Mouse (Mus musculus) small intestine, adult 2 months (tissue): ENCODE results near the gene Nfix. TPM values are rescaled to one million over a fixed set of nuclear protein-coding genes. Genes with fewer than 3 reads are reported as not detected.
A peak's percentile ranks its signal among the peaks of the same experiment; 100 is the strongest.

Source experiments
- H3K27ac ChIP-seq: fragments of 200-500 bp; 2 replicates; pipeline ENCODE4 v1.5.1; 2012; ENCODE audit warnings: low read depth, low read length, control low read depth, inconsistent platforms; ENCODE audit not compliant: insufficient read depth
- H3K27me3 ChIP-seq: fragments of 200-500 bp; 2 replicates; pipeline ENCODE4 v1.6.1; 2012; ENCODE audit warnings: mild to moderate bottlenecking, moderate library complexity, low read length, inconsistent platforms; ENCODE audit not compliant: control insufficient read depth, insufficient read depth
- H3K36me3 ChIP-seq: fragments of 200-500 bp; 2 replicates; pipeline ENCODE4 v1.6.1; 2012; ENCODE audit warnings: mild to moderate bottlenecking, low read length, control low read depth, inconsistent platforms; ENCODE audit not compliant: control insufficient read depth, insufficient read depth
- H3K4me1 ChIP-seq: fragments of 200-500 bp; 2 replicates; pipeline ENCODE4 v1.6.1; 2012; ENCODE audit warnings: low read length, inconsistent platforms, mixed read lengths; ENCODE audit not compliant: control insufficient read depth, insufficient read depth, insufficient read length
- H3K4me3 ChIP-seq: fragments of 200-500 bp; 2 replicates; pipeline ENCODE4 v1.5.1; 2012; ENCODE audit warnings: low read depth, mild to moderate bottlenecking, control low read depth, inconsistent platforms, low read length, moderate library complexity
- CTCF ChIP-seq: fragments of 200-500 bp; IDR thresholded peaks from 2 replicates; pipeline ENCODE4 v1.5.1; 2012; ENCODE audit warnings: low read depth, mild to moderate bottlenecking, control low read depth, inconsistent platforms, low read length, moderate library complexity, mixed read lengths; ENCODE audit not compliant: insufficient replicate concordance, insufficient read length; ENCODE audit errors: extremely low read depth
- POLR2A ChIP-seq: fragments of 200-500 bp; IDR thresholded peaks from 2 replicates; pipeline ENCODE4 v1.6.1; 2012; ENCODE audit warnings: low read depth, mild to moderate bottlenecking, control low read depth, inconsistent platforms, low read length, moderate library complexity
- WGBS: fragments of 180-500 bp; shearing (Covaris S2); methylation state at CpG from one replicate; pipeline ENCODE4 v1.1.7; 2018; 5-methylcytosine and 5-hydroxymethylcytosine counted together
- polyA plus RNA-seq: library from polyadenylated mRNA; depleted of rRNA; stranded (reverse); fragments of >200 nt; gene quantifications from 2 replicates; pipeline ENCODE4 v1.2.3, GENCODE M21; 2012

Gene Nfix
- polyA plus RNA-seq, 1 experiment: 26.1 TPM

- Histone ChIP-seq H3K36me3 (no peaks in the 10 kb centered on the region), H3K27ac (no peak overlapping the region), H3K4me3 (peak overlapping the region; percentile 44), H3K4me1 (peaks cover 29% of the 10 kb centered on the region), H3K27me3 (peaks cover 29% of the 10 kb centered on the region)
- 11% methylated on average over 61 of the region's 61 CpGs for WGBS
- TF ChIP-seq CTCF: no peak
- peak; percentile 16; the same call in 1 of the 2 replicates for TF ChIP-seq POLR2A
Observed at GRCm38 (mm10) chr8:84704867-84705831, 95.0 kb downstream of the Nfix start.

- H3K4me3 ChIP-seq: peak overlapping the region; percentile 49
- peaks cover 29% of the 10 kb centered on the region for H3K4me1 ChIP-seq
- no peaks in the 10 kb centered on the region for H3K36me3 ChIP-seq
- H3K27ac ChIP-seq: no peak overlapping the region
- H3K27me3 ChIP-seq: peaks cover 29% of the 10 kb centered on the region
- 6% methylated on average over 16 of the region's 16 CpGs for WGBS
- TF ChIP-seq CTCF (peak; percentile 81), POLR2A (no peak)
Observed at GRCm38 (mm10) chr8:84704356-84704755, 95.8 kb downstream of the Nfix start.

GRCm38 (mm10) chr8:84703466-84704249 lies 96.5 kb downstream of the Nfix start:
- Histone ChIP-seq H3K4me3 (peak overlapping the region; percentile 49), H3K4me1 (peaks cover 31% of the 10 kb centered on the region), H3K27me3 (peaks cover 29% of the 10 kb centered on the region)

GRCm38 (mm10) chr8:84702963-84703465 lies 97.1 kb downstream of the Nfix start:
- peak overlapping the region; percentile 39 for H3K4me3 ChIP-seq
- H3K27ac ChIP-seq: peak overlapping the region; percentile 40; the same call in 1 of the 2 replicates
- peaks cover 29% of the 10 kb centered on the region for H3K27me3 ChIP-seq
- H3K36me3 ChIP-seq: peaks cover 11% of the 10 kb centered on the region
- H3K4me1 ChIP-seq: peaks cover 31% of the 10 kb centered on the region
- no peak for TF ChIP-seq CTCF
- TF ChIP-seq POLR2A: no peak
- 84% methylated on average over 6 of the region's 6 CpGs for WGBS

More at GRCm38 (mm10) chr8:84703466-84704249, 96.5 kb downstream of the Nfix start:
- Histone ChIP-seq H3K27ac (peak overlapping the region; percentile 39; the same call in 1 of the 2 replicates), H3K36me3 (peaks cover 5% of the 10 kb centered on the region; the same call in 1 of the 2 replicates)
- TF ChIP-seq CTCF: no peak
- no peak for TF ChIP-seq POLR2A
- 20% methylated on average over 38 of the region's 38 CpGs for WGBS

- Histone ChIP-seq H3K27me3 (peaks cover 29% of the 10 kb centered on the region), H3K36me3 (peaks cover 14% of the 10 kb centered on the region), H3K27ac (peak overlapping the region; percentile 40; the same call in 1 of the 2 replicates), H3K4me1 (peaks cover 27% of the 10 kb centered on the region), H3K4me3 (peak overlapping the region; percentile 39)
- 78% methylated on average over 9 of the region's 9 CpGs for WGBS
- TF ChIP-seq POLR2A: no peak
- TF ChIP-seq CTCF: no peak
Observed at GRCm38 (mm10) chr8:84702561-84702960, 97.6 kb downstream of the Nfix start.

- H3K27ac ChIP-seq: peak within 1 kb of the TSS; percentile 52
- WGBS: 13% methylated on average over 34 of the region's 34 CpGs
- peaks cover 16% of the 10 kb centered on the region for H3K27me3 ChIP-seq
- peak within 1 kb of the TSS; percentile 40 for H3K4me3 ChIP-seq
- peaks cover 24% of the 10 kb centered on the region for H3K36me3 ChIP-seq
- TF ChIP-seq POLR2A: peak; percentile 37; the same call in 1 of the 2 replicates
- TF ChIP-seq CTCF: no peak
- peaks cover 18% of the 10 kb centered on the region for H3K4me1 ChIP-seq
Observed at GRCm38 (mm10) chr8:84700941-84701911, 98.9 kb downstream of the Nfix start, which contains the start of gene Lyl1. Gene Lyl1, plus strand, starts transcription at chr8:84701457.
